17 mouse cellular contexts compared by ENCODE assay signal in genomic region chr2:38366222-38366621, GRCm38 (mm10). TPM values are rescaled to one million over a fixed set of nuclear protein-coding genes. Genes with fewer than 3 reads are reported as not detected.
"Had no signal": no experiment of that assay in that cellular context is flagged by ENCODE, and none has a peak within 500 bp of the region (broad histone marks: within the 10 kb centered on the region; RNA-seq: fewer than 3 reads in every experiment).

No protein-coding gene starts in this region.

- H3K9me3 ChIP-seq: kidney, embryonic 15.5 days; limb, embryonic 12.5 days; lung, embryonic 15.5 days; midbrain, embryonic 15.5 days; neural tube, embryonic 12.5 days had no signal

- ATAC-seq: inflammation-experienced regulatory T-cells, adult 6 months; intestine, postnatal 0 days; midbrain, embryonic 15.5 days had no signal

- H3K9ac ChIP-seq: kidney, embryonic 15.5 days; lung, embryonic 15.5 days; midbrain, embryonic 15.5 days; neural tube, embryonic 12.5 days had no signal

- H3K36me3 ChIP-seq: kidney, embryonic 15.5 days; lung, embryonic 15.5 days; midbrain, embryonic 15.5 days; neural tube, embryonic 12.5 days had no signal

- H3K27ac ChIP-seq: kidney, embryonic 15.5 days; limb, embryonic 12.5 days; lung, embryonic 15.5 days; macrophage; midbrain, embryonic 15.5 days; neural tube, embryonic 12.5 days; stomach, postnatal 0 days had no signal

- DNase-seq: liver; lung, postnatal 14 days; thymus, adult 18-20 months; thymus, postnatal 14 days had no signal

- H3K4me3 ChIP-seq: kidney, embryonic 15.5 days; limb, embryonic 12.5 days; lung, embryonic 15.5 days; megakaryocyte, embryonic 14.5 days; midbrain, embryonic 15.5 days; neural tube, embryonic 12.5 days had no signal

- H3K4me2 ChIP-seq: kidney, embryonic 15.5 days; limb, embryonic 12.5 days; lung, embryonic 15.5 days; midbrain, embryonic 11.5 days; midbrain, embryonic 15.5 days; neural tube, embryonic 12.5 days had no signal

- H3K4me1 ChIP-seq: neural tube, embryonic 12.5 days had no signal

RNA-seq across cellular contexts. Expression of gene Lhx2, which starts 27.1 kb away (rescaled TPM):
- total RNA-seq: monocyte, adult 5-6 weeks; neutrophil, adult 5-6 weeks had no signal
- polyA plus RNA-seq: intestine, postnatal 0 days; lung, embryonic 15.5 days; stomach, postnatal 0 days had no signal
